Mouse (Mus musculus) CD4-positive, CD25-positive, alpha-beta regulatory T cell, adult 9 weeks (primary cell): ENCODE measurements around the gene Ttc6. TPM values are rescaled to one million over a fixed set of nuclear protein-coding genes. Genes with fewer than 3 reads are reported as not detected.

Experiments used
- polyA plus RNA-seq: library from polyadenylated mRNA; unstranded; fragments of 100-300 nt; shearing (Covaris generic); gene quantifications from one replicate; pipeline ENCODE4 v1.2.1, GENCODE M21; 2017

Ttc6 gene
- not detected for polyA plus RNA-seq

DNA sequence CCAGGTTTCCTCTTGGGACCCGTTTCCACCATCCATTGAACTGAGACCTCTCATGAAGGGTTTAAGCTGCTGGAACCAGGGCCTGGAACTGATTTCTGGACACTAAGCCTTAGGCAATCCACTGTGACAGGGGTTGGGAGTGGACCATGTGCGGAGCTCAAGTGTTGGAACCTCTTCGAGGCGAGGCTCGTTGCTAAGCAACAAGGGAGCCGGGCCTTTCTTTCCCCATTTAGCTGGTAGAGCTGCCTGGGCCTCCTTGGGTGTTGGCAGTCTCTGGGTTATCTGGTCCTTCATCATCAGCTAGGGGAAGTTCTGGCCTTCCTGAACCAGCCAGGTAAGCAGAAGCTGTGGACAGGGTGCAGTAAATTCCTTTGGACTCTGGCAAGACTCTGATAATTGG is at the start of gene Ttc6:
Gene Ttc6, plus strand, starts transcription at position 205 of the 400 bp plus-strand sequence.

DNA sequence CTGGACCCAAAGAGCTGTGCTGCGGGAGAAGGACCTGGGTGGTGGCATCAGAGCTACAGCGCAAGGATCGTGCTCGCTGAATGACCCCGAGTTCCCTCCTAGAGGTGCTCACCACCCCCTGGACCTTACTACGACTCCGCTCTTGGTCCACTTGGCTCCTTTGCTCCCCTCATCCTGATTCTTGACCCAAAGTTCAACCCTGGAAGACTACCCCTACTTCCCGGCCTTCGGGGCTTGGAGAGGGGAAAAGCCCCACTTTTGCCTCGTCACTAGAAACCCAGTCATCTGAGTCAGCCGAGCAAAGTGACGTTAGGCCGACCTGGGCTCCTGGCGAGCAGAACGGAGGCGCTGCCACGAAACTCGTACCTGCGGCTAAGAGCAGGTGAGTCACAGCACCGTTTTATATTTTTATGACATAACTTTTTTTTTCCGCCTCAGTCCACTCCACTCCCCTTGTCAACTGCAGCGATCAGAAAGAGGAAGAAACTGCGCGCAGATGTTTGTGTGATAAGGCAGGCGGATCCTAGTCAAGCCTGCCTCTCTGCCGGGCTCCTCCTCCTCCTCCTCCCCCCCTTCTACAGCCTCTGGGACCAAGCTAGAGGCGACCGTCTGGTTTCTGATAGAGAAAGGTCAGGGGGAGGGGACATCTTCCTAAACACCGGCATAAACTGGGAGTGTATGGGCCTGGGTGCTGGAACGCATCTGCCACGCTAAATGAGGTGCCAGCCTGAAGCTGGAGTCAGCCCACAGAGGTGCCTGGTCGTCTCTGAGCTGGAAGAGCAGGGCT is 17.3 kb upstream of the Ttc6 start, which contains the start of gene Foxa1:
Gene Foxa1, minus strand, starts transcription at position 502 of the 787 bp plus-strand sequence.

Other genes with a start within 250 kb of the Ttc6 start
- gene Foxa1, start 17.2 kb upstream of the Ttc6 start, polyA plus RNA-seq = not detected